Mouse (Mus musculus): ENCODE data around the gene Trpt1. TPM values are rescaled to one million over a fixed set of nuclear protein-coding genes. Genes with fewer than 3 reads are reported as not detected.
A peak's percentile ranks its signal among the peaks of the same experiment; 100 is the strongest.

The Trpt1 gene
- polyA plus RNA-seq, 1 experiment from 2014 or later, result 12.1 TPM

DNA sequence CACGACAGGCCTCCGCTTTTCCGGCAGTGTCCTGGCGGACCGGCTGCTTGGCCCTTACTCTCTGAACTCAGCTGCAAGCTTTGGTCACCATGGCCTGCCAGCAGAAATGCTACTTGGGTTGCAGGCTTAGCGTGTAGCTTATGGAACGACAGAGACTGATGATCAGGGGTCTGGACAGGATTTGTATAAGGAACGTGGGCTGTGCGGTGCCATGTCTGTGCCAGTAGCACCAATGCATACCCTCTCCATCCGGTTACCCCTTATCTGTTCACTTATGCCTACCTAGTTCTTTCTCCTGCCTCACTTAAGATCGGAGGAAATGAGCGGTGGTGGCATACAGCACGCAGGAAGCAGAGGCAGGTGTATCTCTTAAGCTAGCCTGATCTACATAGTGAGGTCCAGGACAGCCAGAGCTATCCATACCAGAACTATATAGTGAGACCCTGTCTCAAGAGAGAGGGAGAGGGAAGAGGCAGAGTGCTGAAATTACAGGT is 44.8 kb downstream of the Trpt1 start:
- peak overlapping the region; percentile 82 for H3K9ac ChIP-seq (ENCODE audit: low read depth, low read length)
- peaks cover 1% of the 10 kb centered on the region; the same call in 1 of the 2 replicates for H3K36me3 ChIP-seq (ENCODE audit: control insufficient read depth, insufficient read depth, low read length)
- no peaks in the 10 kb centered on the region for H3K9me3 ChIP-seq (ENCODE audit: control insufficient read depth, low read length)
- peaks cover 13% of the 10 kb centered on the region for H3K4me1 ChIP-seq (ENCODE audit: control insufficient read depth, insufficient read depth, low read length)
- H3K4me3 ChIP-seq (ENCODE audit: low read length), result peak overlapping the region; percentile 54
- 28% methylated on average over 13 of the region's 13 CpGs for WGBS
- no peaks in the 10 kb centered on the region for H3K27me3 ChIP-seq (ENCODE audit: control insufficient read depth, insufficient read depth, low read length)
- no peak; the same call in 1 of the 2 replicates for ATAC-seq (ENCODE audit: low FRiP score, low TSS enrichment)
- H3K4me2 ChIP-seq (replicated peaks; ENCODE audit: low read depth, low read length), result peak overlapping the region; percentile 84
- H3K27ac ChIP-seq (ENCODE audit: low read depth, low read length), result peak overlapping the region; percentile 93

DNA sequence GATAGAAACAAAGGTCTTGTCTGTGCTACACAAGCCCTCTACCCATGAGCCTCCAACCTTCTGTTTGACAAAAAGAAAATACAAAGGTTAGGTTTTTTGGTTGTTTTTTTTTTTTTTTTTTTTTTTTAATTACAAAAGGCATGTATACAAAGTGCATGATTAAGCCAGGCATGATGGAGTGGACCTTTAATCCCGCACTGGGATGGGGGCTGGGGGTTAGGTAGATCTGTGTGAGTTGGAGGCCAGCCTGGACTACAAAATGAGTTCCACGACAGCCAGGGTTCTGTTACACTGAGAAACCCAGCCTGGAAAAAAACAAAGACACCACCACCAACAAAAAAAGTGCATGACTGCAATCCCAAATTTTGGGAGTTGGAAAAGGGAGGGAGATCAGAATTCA is 45.2 kb downstream of the Trpt1 start:
- no peaks in the 10 kb centered on the region for H3K27me3 ChIP-seq (ENCODE audit: control insufficient read depth, insufficient read depth, low read length)
- H3K9ac ChIP-seq (ENCODE audit: low read depth, low read length), result peak overlapping the region; percentile 82; the same call in 1 of the 2 replicates
- no peaks in the 10 kb centered on the region; the same call in 1 of the 2 replicates for H3K36me3 ChIP-seq (ENCODE audit: control insufficient read depth, insufficient read depth, low read length)
- no peak overlapping the region; the same call in 1 of the 2 replicates for H3K4me3 ChIP-seq (ENCODE audit: low read length)
- H3K9me3 ChIP-seq (ENCODE audit: control insufficient read depth, low read length), result no peaks in the 10 kb centered on the region
- H3K4me2 ChIP-seq (replicated peaks; ENCODE audit: low read depth, low read length), result no peak overlapping the region; the same call in 1 of the 2 replicates
- H3K4me1 ChIP-seq (ENCODE audit: control insufficient read depth, insufficient read depth, low read length), result peaks cover 13% of the 10 kb centered on the region
- 88% methylated on average over 2 of the region's 2 CpGs for WGBS
- no peak for ATAC-seq (ENCODE audit: low FRiP score, low TSS enrichment)
- H3K27ac ChIP-seq (ENCODE audit: low read depth, low read length), result no peak overlapping the region; the same call in 1 of the 2 replicates

DNA sequence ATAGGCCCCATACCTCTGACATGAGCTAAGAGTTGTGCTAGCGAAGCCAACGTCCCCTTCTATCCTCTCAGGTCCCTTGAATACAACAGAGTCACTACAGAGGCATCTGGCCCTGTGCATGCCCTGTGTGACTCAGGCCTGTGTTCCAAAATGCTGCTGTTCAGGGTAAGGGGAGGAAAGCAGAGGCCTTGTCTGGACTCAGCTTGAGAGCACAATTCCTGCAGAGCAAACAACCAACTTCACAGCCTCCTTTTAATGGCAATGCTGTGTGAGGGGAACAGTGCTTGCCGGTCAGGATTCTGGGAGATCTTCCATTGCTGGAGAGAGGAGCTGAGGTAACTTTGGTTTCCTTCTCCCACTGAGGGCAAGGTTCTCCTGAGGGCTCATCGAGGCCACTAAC is 48.3 kb downstream of the Trpt1 start:
- Histone ChIP-seq H3K4me3 (ENCODE audit: low read length) (no peak overlapping the region), H3K27me3 (ENCODE audit: control insufficient read depth, insufficient read depth, low read length) (no peaks in the 10 kb centered on the region), H3K27ac (ENCODE audit: low read depth, low read length) (no peak overlapping the region), H3K9me3 (ENCODE audit: control insufficient read depth, low read length) (no peaks in the 10 kb centered on the region), H3K4me1 (ENCODE audit: control insufficient read depth, insufficient read depth, low read length) (peaks cover 5% of the 10 kb centered on the region), H3K9ac (ENCODE audit: low read depth, low read length) (no peak overlapping the region), H3K4me2 (replicated peaks; ENCODE audit: low read depth, low read length) (no peak overlapping the region), H3K36me3 (ENCODE audit: control insufficient read depth, insufficient read depth, low read length) (no peaks in the 10 kb centered on the region)
- no peak for ATAC-seq (ENCODE audit: low FRiP score, low TSS enrichment)
- 48% methylated on average over 4 of the region's 4 CpGs for WGBS

DNA sequence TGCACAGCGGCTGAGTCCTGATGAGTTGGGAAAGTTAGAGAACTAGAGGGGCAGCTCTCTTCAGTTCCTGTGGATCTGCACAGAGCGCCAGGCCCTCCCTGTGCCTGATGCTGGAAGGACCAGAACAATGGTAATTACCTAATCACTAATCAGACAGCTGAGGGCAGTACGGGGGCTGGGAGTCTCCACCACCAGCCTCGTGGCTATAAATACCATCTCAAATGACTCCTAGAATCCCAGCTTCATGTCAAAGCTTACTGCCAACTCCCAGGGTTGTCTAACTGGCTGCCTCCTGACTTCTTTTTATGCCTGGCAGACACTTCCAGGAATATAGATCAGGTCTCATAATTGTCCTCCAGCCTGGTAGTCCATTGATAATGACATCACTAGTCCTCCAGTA is 48.8 kb downstream of the Trpt1 start:
- WGBS, result 35% methylated on average over 4 of the region's 4 CpGs
- no peak overlapping the region for H3K9ac ChIP-seq (ENCODE audit: low read depth, low read length)
- no peaks in the 10 kb centered on the region for H3K36me3 ChIP-seq (ENCODE audit: control insufficient read depth, insufficient read depth, low read length)
- ATAC-seq (ENCODE audit: low FRiP score, low TSS enrichment), result no peak
- H3K27me3 ChIP-seq (ENCODE audit: control insufficient read depth, insufficient read depth, low read length), result no peaks in the 10 kb centered on the region
- no peaks in the 10 kb centered on the region for H3K9me3 ChIP-seq (ENCODE audit: control insufficient read depth, low read length)
- H3K4me2 ChIP-seq (replicated peaks; ENCODE audit: low read depth, low read length), result no peak overlapping the region
- peaks cover 5% of the 10 kb centered on the region for H3K4me1 ChIP-seq (ENCODE audit: control insufficient read depth, insufficient read depth, low read length)
- no peak overlapping the region for H3K27ac ChIP-seq (ENCODE audit: low read depth, low read length)
- no peak overlapping the region for H3K4me3 ChIP-seq (ENCODE audit: low read length)

Other genes with a start within 250 kb of the Trpt1 start
- 11.8 and 15.1 TPM in 2 replicates for gene Rps6ka4, start 155.5 kb upstream of the Trpt1 start, polyA plus RNA-seq (2014; fragmentation: Nextera tagmentation; extraction: Ambion mirVana)
- 0.30 and 0.51 TPM in 2 replicates for gene Ccdc88b, start 137.9 kb upstream of the Trpt1 start, polyA plus RNA-seq (2014; fragmentation: Nextera tagmentation; extraction: Ambion mirVana)
- gene Trmt112, start 86.4 kb upstream of the Trpt1 start, polyA plus RNA-seq (2014; fragmentation: Nextera tagmentation; extraction: Ambion mirVana), result 164 and 181 TPM in 2 replicates
- gene Prdx5, start 86.0 kb upstream of the Trpt1 start, polyA plus RNA-seq (2014; fragmentation: Nextera tagmentation; extraction: Ambion mirVana), result 177 and 235 TPM in 2 replicates
- 5.2 and 9.0 TPM in 2 replicates for gene Esrra, start 74.3 kb upstream of the Trpt1 start, polyA plus RNA-seq (2014; fragmentation: Nextera tagmentation; extraction: Ambion mirVana)
- 2.1 and 3.8 TPM in 2 replicates for gene Catsperz, start 70.8 kb upstream of the Trpt1 start, polyA plus RNA-seq (2014; fragmentation: Nextera tagmentation; extraction: Ambion mirVana)
- 0.12 and 0.51 TPM in 2 replicates for gene Kcnk4, start 61.6 kb upstream of the Trpt1 start, polyA plus RNA-seq (2014; fragmentation: Nextera tagmentation; extraction: Ambion mirVana)
- 65.5 and 70.9 TPM in 2 replicates for gene Bad, start 54.3 kb upstream of the Trpt1 start, polyA plus RNA-seq (2014; fragmentation: Nextera tagmentation; extraction: Ambion mirVana)
- gene Gpr137, start 53.7 kb upstream of the Trpt1 start, polyA plus RNA-seq (2014; fragmentation: Nextera tagmentation; extraction: Ambion mirVana), result 23.3 and 27.4 TPM in 2 replicates
- gene Ppp1r14b, start 21.2 kb upstream of the Trpt1 start, polyA plus RNA-seq (2014; fragmentation: Nextera tagmentation; extraction: Ambion mirVana), result 202 and 254 TPM in 2 replicates
- gene Plcb3, start 19.7 kb upstream of the Trpt1 start, polyA plus RNA-seq (2014; fragmentation: Nextera tagmentation; extraction: Ambion mirVana), result 24.4 and 38.9 TPM in 2 replicates
- gene Fkbp2, start 15.6 kb upstream of the Trpt1 start, polyA plus RNA-seq (2014; fragmentation: Nextera tagmentation; extraction: Ambion mirVana), result 89.7 and 118 TPM in 2 replicates
- 38.2 and 39.8 TPM in 2 replicates for gene Vegfb, start 8.5 kb upstream of the Trpt1 start, polyA plus RNA-seq (2014; fragmentation: Nextera tagmentation; extraction: Ambion mirVana)
- gene Dnajc4, start 3.6 kb upstream of the Trpt1 start, polyA plus RNA-seq (2014; fragmentation: Nextera tagmentation; extraction: Ambion mirVana), result 22.6 and 24.0 TPM in 2 replicates
- 20.4 and 22.2 TPM in 2 replicates for gene Nudt22, start within 50 bp of the Trpt1 start, polyA plus RNA-seq (2014; fragmentation: Nextera tagmentation; extraction: Ambion mirVana)
- 3.6 and 4.9 TPM in 2 replicates for gene Fermt3, start 23.3 kb downstream of the Trpt1 start, polyA plus RNA-seq (2014; fragmentation: Nextera tagmentation; extraction: Ambion mirVana)
- 223 and 304 TPM in 2 replicates for gene Stip1, start 43.8 kb downstream of the Trpt1 start, polyA plus RNA-seq (2014; fragmentation: Nextera tagmentation; extraction: Ambion mirVana)
- gene Macrod1, start 60.7 kb downstream of the Trpt1 start, polyA plus RNA-seq (2014; fragmentation: Nextera tagmentation; extraction: Ambion mirVana), result 9.9 and 10.7 TPM in 2 replicates
- 3.0 and 5.5 TPM in 2 replicates for gene Flrt1, start 109.6 kb downstream of the Trpt1 start, polyA plus RNA-seq (2014; fragmentation: Nextera tagmentation; extraction: Ambion mirVana)
- gene Otub1, start 210.2 kb downstream of the Trpt1 start, polyA plus RNA-seq (2014; fragmentation: Nextera tagmentation; extraction: Ambion mirVana), result 237 and 255 TPM in 2 replicates
- gene Cox8a, start 221.5 kb downstream of the Trpt1 start, polyA plus RNA-seq (2014; fragmentation: Nextera tagmentation; extraction: Ambion mirVana), result 1,171 and 1,487 TPM in 2 replicates
- 57.8 and 90.7 TPM in 2 replicates for gene Naa40, start 245.1 kb downstream of the Trpt1 start, polyA plus RNA-seq (2014; fragmentation: Nextera tagmentation; extraction: Ambion mirVana)